Mouse (Mus musculus): Measurements from ENCODE around the gene Hoxd8. TPM values are rescaled to one million over a fixed set of nuclear protein-coding genes. Genes with fewer than 3 reads are reported as not detected.

Gene Hoxd8
- total RNA-seq, 2 experiments from 2014 or later, result 39.3 to 49.0 TPM

- TF ChIP-seq CTCF (IDR thresholded peaks at IDR 0.05), result no peak
- peak; percentile 82 for DNase-seq
- intact Hi-C loops (cut with DNase I), result no loop called here
- Histone ChIP-seq H3K4me3 (peak overlapping the region; percentile 93), H3K27ac (peak overlapping the region; percentile 98)
Measured at GRCm38 (mm10) chr2:74698201-74699052, 6.0 kb upstream of the Hoxd8 start.

GRCm38 (mm10) chr2:74699053-74699430 is 5.4 kb upstream of the Hoxd8 start:
- DNase-seq, result peak; percentile 31
- TF ChIP-seq CTCF (IDR thresholded peaks at IDR 0.05), result no peak
- peak overlapping the region; percentile 93 for H3K4me3 ChIP-seq
- intact Hi-C loops (cut with DNase I), result no loop called here
- peak overlapping the region; percentile 98 for H3K27ac ChIP-seq

- Histone ChIP-seq H3K27ac (no peak overlapping the region), H3K4me3 (peak overlapping the region; percentile 93; the same call in 1 of the 2 replicates)
- intact Hi-C loops (cut with DNase I), result loop anchor here (5.0 kb wide), 4 partner anchors 262 to 892 kb away; no protein-coding TSS in a partner anchor
- TF ChIP-seq CTCF (IDR thresholded peaks at IDR 0.05), result no peak
- DNase-seq, result no peak
Measured at GRCm38 (mm10) chr2:74699664-74700545, 4.5 kb upstream of the Hoxd8 start.

GRCm38 (mm10) chr2:74700546-74701112 is 3.8 kb upstream of the Hoxd8 start:
- no peak for TF ChIP-seq CTCF (IDR thresholded peaks at IDR 0.05)
- no peak overlapping the region for H3K27ac ChIP-seq
- H3K4me3 ChIP-seq, result no peak overlapping the region
- no peak for DNase-seq
- intact Hi-C loops (cut with DNase I), result loop anchor here (5.0 kb wide), 4 partner anchors 262 to 892 kb away; no protein-coding TSS in a partner anchor

- peak; percentile 96 for TF ChIP-seq CTCF (IDR thresholded peaks at IDR 0.05)
- intact Hi-C loops (cut with DNase I), result loop anchor here (1.0 to 5.0 kb wide), 6 partner anchors 260 to 890 kb away; no protein-coding TSS in a partner anchor
- Histone ChIP-seq H3K4me3 (peak overlapping the region; percentile 42; the same call in 1 of the 2 replicates), H3K27ac (no peak overlapping the region)
- DNase-seq, result peak; percentile 77
Measured at GRCm38 (mm10) chr2:74701949-74702819, 2.2 kb upstream of the Hoxd8 start.

GRCm38 (mm10) chr2:74702820-74703219 is 1.6 kb upstream of the Hoxd8 start:
- no peak for DNase-seq
- H3K4me3 ChIP-seq, result no peak overlapping the region
- no peak overlapping the region for H3K27ac ChIP-seq
- no peak for TF ChIP-seq CTCF (IDR thresholded peaks at IDR 0.05)
- intact Hi-C loops (cut with DNase I), result loop anchor here (1.0 to 5.0 kb wide), 6 partner anchors 259 to 889 kb away; no protein-coding TSS in a partner anchor

GRCm38 (mm10) chr2:74703317-74703716 is 1.1 kb upstream of the Hoxd8 start:
- no peak for DNase-seq
- intact Hi-C loops (cut with DNase I), result loop anchor here (2.0 to 5.0 kb wide), 5 partner anchors 259 to 889 kb away; no protein-coding TSS in a partner anchor
- no peak overlapping the region; the same call in 1 of the 2 replicates for H3K27ac ChIP-seq
- TF ChIP-seq CTCF (IDR thresholded peaks at IDR 0.05), result no peak
- H3K4me3 ChIP-seq, result no peak overlapping the region

- TF ChIP-seq CTCF (IDR thresholded peaks at IDR 0.05), result no peak
- intact Hi-C loops (cut with DNase I), result loop anchor here (2.0 to 5.0 kb wide), 5 partner anchors 258 to 888 kb away; no protein-coding TSS in a partner anchor
- peak overlapping the region; percentile 94 for H3K27ac ChIP-seq
- DNase-seq, result no peak
- H3K4me3 ChIP-seq, result peak overlapping the region; percentile 84
Measured at GRCm38 (mm10) chr2:74703720-74704392, 559 bp upstream of the Hoxd8 start.

GRCm38 (mm10) chr2:74704999-74705466 is 618 bp downstream of the Hoxd8 start:
- peak overlapping the region; percentile 94 for H3K27ac ChIP-seq
- peak; percentile 77 for DNase-seq
- intact Hi-C loops (cut with DNase I), result loop anchor here (5.0 kb wide), 4 partner anchors 257 to 887 kb away; no protein-coding TSS in a partner anchor
- no peak; the same call in none of the 2 replicates for TF ChIP-seq CTCF (IDR thresholded peaks at IDR 0.05)
- peak overlapping the region; percentile 84 for H3K4me3 ChIP-seq

- peak; percentile 81 for DNase-seq
- intact Hi-C loops (cut with DNase I), result no loop called here
- no peak for TF ChIP-seq CTCF (IDR thresholded peaks at IDR 0.05)
- peak overlapping the region; percentile 94 for H3K27ac ChIP-seq
- H3K4me3 ChIP-seq, result peak overlapping the region; percentile 84
Measured at GRCm38 (mm10) chr2:74705467-74706089, 1.2 kb downstream of the Hoxd8 start.

Measured in gastrocnemius, adult 2 months (tissue).